Mouse (Mus musculus) granulocyte monocyte progenitor cell, adult 5-6 weeks (primary cell): Measurements from ENCODE around the gene Sgms2. TPM values are rescaled to one million over a fixed set of nuclear protein-coding genes. Genes with fewer than 3 reads are reported as not detected.
A peak's percentile ranks its signal among the peaks of the same experiment; 100 is the strongest.

ENCODE experiments used
- ATAC-seq: replicated peaks from 2 replicates; pipeline ENCODE4 v1.8.0; 2016; ENCODE audit warnings: mild to moderate bottlenecking, moderate TSS enrichment, inconsistent platforms; ENCODE audit not compliant: poor library complexity, severe bottlenecking
- total RNA-seq, 2 experiments: library from RNA; stranded (forward) in 1 of 2; stranded (reverse) in 1 of 2; fragments of 200-712, 200-1000 nt in 1 of 2; fragments of >200 nt in 1 of 2; fragmentation: Nextera tagmentation in 1 of 2; gene quantifications; 2 replicates each; pipeline ENCODE4 v1.2.3; 2014 to 2017

The Sgms2 gene
- total RNA-seq, 2 experiments from 2014 or later: 35.8 to 53.1 TPM

- no peak for ATAC-seq
Observed at GRCm38 (mm10) chr3:131488969-131489368, 2.2 kb downstream of the Sgms2 start.

GRCm38 (mm10) chr3:131488403-131488802 lies 2.8 kb downstream of the Sgms2 start:
- no peak for ATAC-seq

- ATAC-seq: no peak
Observed at GRCm38 (mm10) chr3:131485388-131485787, 5.8 kb downstream of the Sgms2 start.

GRCm38 (mm10) chr3:131483650-131484049 lies 7.6 kb downstream of the Sgms2 start:
- no peak for ATAC-seq

- ATAC-seq: peak; percentile 57
Observed at GRCm38 (mm10) chr3:131481976-131482712, 9.1 kb downstream of the Sgms2 start.

- no peak for ATAC-seq
Observed at GRCm38 (mm10) chr3:131480659-131481058, 10.6 kb downstream of the Sgms2 start.

- no peak for ATAC-seq
Observed at GRCm38 (mm10) chr3:131479415-131479814, 11.8 kb downstream of the Sgms2 start.

- ATAC-seq: peak; percentile 61
Observed at GRCm38 (mm10) chr3:131476002-131476401, 15.2 kb downstream of the Sgms2 start.

- ATAC-seq: peak; percentile 73
Observed at GRCm38 (mm10) chr3:131474526-131474925, 16.7 kb downstream of the Sgms2 start.

GRCm38 (mm10) chr3:131473496-131473895 lies 17.7 kb downstream of the Sgms2 start:
- no peak for ATAC-seq

- no peak for ATAC-seq
Observed at GRCm38 (mm10) chr3:131471836-131472235, 19.4 kb downstream of the Sgms2 start.

- no peak for ATAC-seq
Observed at GRCm38 (mm10) chr3:131471435-131471834, 19.8 kb downstream of the Sgms2 start.

GRCm38 (mm10) chr3:131470837-131471236 lies 20.4 kb downstream of the Sgms2 start:
- ATAC-seq: peak; percentile 57

GRCm38 (mm10) chr3:131469636-131470035 lies 21.6 kb downstream of the Sgms2 start:
- no peak for ATAC-seq

- peak; percentile 75 for ATAC-seq
Observed at GRCm38 (mm10) chr3:131466371-131466770, 24.8 kb downstream of the Sgms2 start.

- ATAC-seq: peak; percentile 45
Observed at GRCm38 (mm10) chr3:131465536-131466260, 25.5 kb downstream of the Sgms2 start.

GRCm38 (mm10) chr3:131372996-131373395 lies 118.2 kb downstream of the Sgms2 start:
- no peak for ATAC-seq

GRCm38 (mm10) chr3:131368678-131369077 lies 122.5 kb downstream of the Sgms2 start:
- peak; percentile 90 for ATAC-seq

- ATAC-seq: peak; percentile 34
Observed at GRCm38 (mm10) chr3:131367452-131367851, 123.8 kb downstream of the Sgms2 start.

GRCm38 (mm10) chr3:131364632-131365446 lies 126.4 kb downstream of the Sgms2 start:
- no peak for ATAC-seq

- no peak for ATAC-seq
Observed at GRCm38 (mm10) chr3:131364194-131364593, 127.0 kb downstream of the Sgms2 start.
